In the genomic region with DNA sequence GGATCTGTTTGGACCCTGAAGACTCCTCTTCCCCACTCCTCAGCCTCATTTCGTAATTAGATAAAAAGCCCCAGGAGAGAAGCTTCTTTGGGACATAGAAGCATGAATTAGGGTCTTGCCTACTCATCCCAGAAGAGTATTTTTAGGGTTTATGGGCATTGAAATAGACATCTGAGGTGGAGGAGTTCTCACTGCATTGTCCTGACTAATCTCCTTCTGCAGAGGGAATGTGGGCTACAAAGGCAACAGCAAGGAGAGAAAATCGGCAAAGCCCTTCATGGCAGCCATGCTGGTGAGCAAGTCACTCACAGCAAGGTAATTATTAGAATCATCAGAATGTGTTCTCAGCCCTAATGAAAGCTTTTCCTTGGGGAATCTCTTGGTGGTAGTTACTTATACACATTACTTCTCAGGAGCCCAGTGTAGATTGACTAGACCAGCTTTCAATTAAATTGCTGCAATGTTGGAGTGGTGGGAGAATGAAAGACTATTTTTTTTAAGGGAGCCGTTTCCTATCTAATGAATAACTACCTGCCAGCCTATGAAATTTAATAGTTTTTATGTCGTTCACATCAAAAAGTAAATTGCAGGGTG, we compare ENCODE assay signal across 18 mouse cellular contexts.
A peak's percentile ranks its signal among the peaks of the same experiment; 100 is the strongest.
DNase-seq lines count a peak whose midpoint lies in the region; ATAC-seq and TF ChIP-seq lines count a peak whose summit lies in the region.
"Had no signal": no experiment of that assay in that cellular context is flagged by ENCODE, and none has a peak within 500 bp of the region (broad histone marks: within the 10 kb centered on the region; RNA-seq: fewer than 3 reads in every experiment).

No protein-coding gene starts in this region.

- H3K36me3 ChIP-seq in forebrain, embryonic 14.5 days (ENCODE audit: control insufficient read depth, insufficient read depth, low read length): no peaks in the 10 kb centered on the region
- H3K36me3 ChIP-seq in forebrain, embryonic 12.5 days (replicated peaks): no peaks in the 10 kb centered on the region
- no peaks in the 10 kb centered on the region for H3K36me3 ChIP-seq in hindbrain, postnatal 0 days (ENCODE audit: insufficient read depth, low read length)
- no peaks in the 10 kb centered on the region for H3K36me3 ChIP-seq in hindbrain, embryonic 11.5 days (ENCODE audit: control insufficient read depth, insufficient read depth, low read length)
- H3K36me3 ChIP-seq: embryonic facial prominence, embryonic 10.5 days; heart, embryonic 13.5 days; hindbrain, embryonic 12.5 days had no signal

- no peaks in the 10 kb centered on the region for H3K4me1 ChIP-seq in forebrain, embryonic 14.5 days (ENCODE audit: control insufficient read depth, insufficient read depth, low read length)
- no peaks in the 10 kb centered on the region for H3K4me1 ChIP-seq in forebrain, embryonic 12.5 days
- no peaks in the 10 kb centered on the region for H3K4me1 ChIP-seq in hindbrain, postnatal 0 days (ENCODE audit: insufficient read depth, low read length)
- no peaks in the 10 kb centered on the region for H3K4me1 ChIP-seq in hindbrain, embryonic 11.5 days (replicated peaks; ENCODE audit: control insufficient read depth, insufficient read depth, low read length)
- H3K4me1 ChIP-seq: embryonic facial prominence, embryonic 10.5 days; heart, embryonic 13.5 days; hindbrain, embryonic 12.5 days had no signal

- no peak overlapping the region for H3K9ac ChIP-seq in forebrain, embryonic 14.5 days (ENCODE audit: low read length)
- no peak overlapping the region for H3K9ac ChIP-seq in forebrain, embryonic 12.5 days
- no peak overlapping the region for H3K9ac ChIP-seq in hindbrain, postnatal 0 days (replicated peaks; ENCODE audit: low read length)
- H3K9ac ChIP-seq in hindbrain, embryonic 11.5 days (ENCODE audit: low read depth, low read length): no peak overlapping the region
- H3K9ac ChIP-seq: heart, embryonic 13.5 days; hindbrain, embryonic 12.5 days had no signal

- H3K4me2 ChIP-seq in forebrain, embryonic 14.5 days (ENCODE audit: low read length): no peak overlapping the region
- H3K4me2 ChIP-seq in forebrain, embryonic 12.5 days: no peak overlapping the region
- no peak overlapping the region for H3K4me2 ChIP-seq in hindbrain, postnatal 0 days (ENCODE audit: low read depth, low read length)
- H3K4me2 ChIP-seq in hindbrain, embryonic 11.5 days (replicated peaks; ENCODE audit: low read depth, low read length): no peak overlapping the region
- H3K4me2 ChIP-seq: heart, embryonic 13.5 days; hindbrain, embryonic 12.5 days had no signal

- no peak for TF ChIP-seq CTCF in hindbrain, postnatal 0 days (IDR thresholded peaks at IDR 0.05; ENCODE audit: low read depth)
- no peak for TF ChIP-seq CTCF in brain, embryonic 14.5 days (IDR thresholded peaks at IDR 0.05; ENCODE audit: borderline replicate concordance, extremely low read depth, insufficient read depth, insufficient read length)

- WGBS in forebrain, embryonic 14.5 days: 84% methylated on average over 4 of the region's 4 CpGs
- WGBS in forebrain, embryonic 12.5 days: 77% methylated on average over 4 of the region's 4 CpGs
- 63% methylated on average over 4 of the region's 4 CpGs for WGBS in hindbrain, postnatal 0 days
- WGBS in hindbrain, embryonic 11.5 days: 88% methylated on average over 4 of the region's 4 CpGs

- H3K27me3 ChIP-seq in forebrain, embryonic 14.5 days (replicated peaks; ENCODE audit: control insufficient read depth, insufficient read depth, low read length): no peaks in the 10 kb centered on the region
- no peaks in the 10 kb centered on the region for H3K27me3 ChIP-seq in forebrain, embryonic 12.5 days
- no peaks in the 10 kb centered on the region for H3K27me3 ChIP-seq in hindbrain, postnatal 0 days (ENCODE audit: insufficient read depth, low read length)
- H3K27me3 ChIP-seq in hindbrain, embryonic 11.5 days (ENCODE audit: control insufficient read depth, insufficient read depth, low read length): no peaks in the 10 kb centered on the region
- H3K27me3 ChIP-seq: heart, embryonic 13.5 days; hindbrain, embryonic 12.5 days had no signal

- no peaks in the 10 kb centered on the region for H3K9me3 ChIP-seq in forebrain, embryonic 14.5 days (replicated peaks; ENCODE audit: control insufficient read depth, low read length)
- no peaks in the 10 kb centered on the region for H3K9me3 ChIP-seq in forebrain, embryonic 12.5 days
- H3K9me3 ChIP-seq in hindbrain, postnatal 0 days (ENCODE audit: low read length): no peaks in the 10 kb centered on the region
- no peaks in the 10 kb centered on the region for H3K9me3 ChIP-seq in hindbrain, embryonic 11.5 days (ENCODE audit: control insufficient read depth, low read length)
- H3K9me3 ChIP-seq: embryonic facial prominence, embryonic 10.5 days; heart, embryonic 13.5 days; hindbrain, embryonic 12.5 days had no signal

- DNase-seq in forebrain, embryonic 14.5 days (ENCODE audit: low spot score): peak; percentile 23
- peak; percentile 5 for DNase-seq in hindbrain, postnatal 0 days (ENCODE audit: low spot score)
- DNase-seq in hindbrain, embryonic 11.5 days (ENCODE audit: low spot score): no peak
- peak; percentile 50 for DNase-seq in brain, embryonic 14.5 days (ENCODE audit: low read depth)
- no peak for DNase-seq in cerebellum, postnatal 4 days (ENCODE audit: low spot score in 2 of 2)
- DNase-seq in ovary, postnatal 14 days (ENCODE audit: low spot score): no peak
- DNase-seq: adrenal gland, postnatal 10 days; cerebellum, adult 18-20 months; cerebellum, adult 9-11 months; cerebellum, postnatal 36 days; gastrocnemius, postnatal 36 days; heart, adult 11 months; heart, postnatal 36 days had no signal

- TF ChIP-seq POLR2A in brain, embryonic 14.5 days (IDR thresholded peaks at IDR 0.05; ENCODE audit: borderline replicate concordance, extremely low read depth, insufficient read depth, insufficient read length, poor library complexity, severe bottlenecking): no peak

- no peak overlapping the region for H3K27ac ChIP-seq in forebrain, embryonic 14.5 days (ENCODE audit: low read depth, low read length)
- no peak overlapping the region for H3K27ac ChIP-seq in forebrain, embryonic 12.5 days
- no peak overlapping the region for H3K27ac ChIP-seq in hindbrain, postnatal 0 days
- no peak overlapping the region for H3K27ac ChIP-seq in hindbrain, embryonic 11.5 days (ENCODE audit: low read depth, low read length)
- H3K27ac ChIP-seq: embryonic facial prominence, embryonic 10.5 days; heart, embryonic 13.5 days; hindbrain, embryonic 12.5 days had no signal

- no peak overlapping the region for H3K4me3 ChIP-seq in forebrain, embryonic 14.5 days (ENCODE audit: low read depth, low read length)
- H3K4me3 ChIP-seq in forebrain, embryonic 12.5 days (replicated peaks): no peak overlapping the region
- H3K4me3 ChIP-seq in hindbrain, postnatal 0 days (ENCODE audit: low read length): no peak overlapping the region
- no peak overlapping the region for H3K4me3 ChIP-seq in hindbrain, embryonic 11.5 days (ENCODE audit: low read depth, low read length)
- H3K4me3 ChIP-seq: embryonic facial prominence, embryonic 10.5 days; heart, embryonic 13.5 days; hindbrain, embryonic 12.5 days had no signal

- no peak for ATAC-seq in forebrain, embryonic 14.5 days
- no peak for ATAC-seq in forebrain, embryonic 12.5 days (ENCODE audit: low FRiP score)
- no peak for ATAC-seq in hindbrain, postnatal 0 days
- ATAC-seq in hindbrain, embryonic 11.5 days (ENCODE audit: low FRiP score): no peak
- ATAC-seq: intestine, embryonic 16.5 days had no signal

Comparison
In these comparisons a context has a peak if more than half of its experiments do, and no peak if none do; other contexts are left out.
1. DNase-seq: peak in forebrain, embryonic 14.5 days (single experiment), hindbrain, postnatal 0 days (single experiment) and brain, embryonic 14.5 days (single experiment); none in hindbrain, embryonic 11.5 days (single experiment), cerebellum, postnatal 4 days (0 of 2) and ovary, postnatal 14 days (single experiment).